Mouse (Mus musculus) adrenal gland, postnatal 4 days (tissue): ENCODE measurements at regions not wholly inside any gene's neighbourhood (a gene's known extent, or its start where the extent isn't known, plus 50 kb on each side); places are given as distances from the start of the nearest gene placed in this dataset.

Source experiments
- DNase-seq, 2 experiments: peaks; one replicate each; pipeline ENCODE4 v3.0.0; 2021 to 2022; ENCODE audit warnings: low spot score in 2 of 2, mixed read lengths in 2 of 2

DNA sequence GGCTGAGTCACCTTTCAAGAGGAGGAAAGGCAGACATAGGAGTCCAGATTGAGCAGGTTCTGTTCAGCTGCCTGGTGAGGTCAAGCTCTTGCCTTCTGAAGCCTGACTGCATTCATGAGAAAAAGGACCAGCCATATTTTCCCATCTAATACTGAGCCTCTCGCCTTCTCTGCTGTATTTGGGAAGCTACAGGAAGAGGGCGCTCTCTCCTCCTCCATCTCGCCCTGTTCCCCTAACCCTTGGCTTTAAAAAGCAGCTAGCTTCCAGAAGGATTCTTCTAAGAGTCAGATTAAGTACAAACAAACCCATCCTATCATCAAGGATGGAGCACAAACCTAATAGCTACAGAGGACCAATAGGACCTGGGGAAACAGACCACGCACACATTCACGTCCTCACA is 98.3 kb downstream of the Foxb1 start:
- no peak for DNase-seq

DNA sequence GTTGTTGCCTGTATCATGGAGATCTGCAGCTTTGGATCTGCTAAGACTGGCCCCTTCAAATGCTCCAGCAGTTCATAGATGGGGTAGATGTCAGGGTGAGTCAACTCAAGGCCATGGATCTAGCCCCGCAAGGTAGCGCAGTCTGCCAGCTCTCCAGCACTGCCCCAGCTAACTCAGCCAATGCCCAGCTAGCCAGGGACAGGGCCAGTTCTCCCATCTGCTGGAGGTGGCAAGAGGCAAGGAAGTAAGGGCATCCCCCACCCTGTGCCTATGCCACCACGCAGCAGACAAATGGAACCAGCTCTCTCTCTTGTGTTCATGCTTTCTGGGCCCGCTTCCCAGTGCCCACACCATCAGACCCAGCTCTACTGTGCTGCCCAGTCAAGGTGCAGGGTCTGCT is 102.5 kb downstream of the Foxb1 start:
- no peak for DNase-seq

DNA sequence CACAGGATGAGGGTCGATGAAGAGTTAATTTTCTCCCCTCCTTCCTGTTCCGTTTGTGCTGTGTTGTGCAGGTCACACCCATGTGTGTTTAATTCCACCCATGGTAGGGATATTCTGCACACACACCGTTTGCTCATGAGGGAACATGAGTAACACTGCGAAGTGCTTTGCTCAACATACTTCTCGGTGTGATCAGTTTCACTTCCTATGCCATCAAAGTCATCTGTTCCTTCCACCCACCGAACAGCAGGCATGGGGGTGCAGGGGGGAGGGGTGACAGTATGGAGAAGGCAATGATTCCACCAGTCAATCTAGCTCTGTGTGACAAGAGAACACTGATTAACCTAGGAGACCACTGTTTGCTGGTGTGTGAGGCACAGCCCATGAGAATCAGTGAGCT is 104.7 kb downstream of the Foxb1 start:
- DNase-seq = no peak

DNA sequence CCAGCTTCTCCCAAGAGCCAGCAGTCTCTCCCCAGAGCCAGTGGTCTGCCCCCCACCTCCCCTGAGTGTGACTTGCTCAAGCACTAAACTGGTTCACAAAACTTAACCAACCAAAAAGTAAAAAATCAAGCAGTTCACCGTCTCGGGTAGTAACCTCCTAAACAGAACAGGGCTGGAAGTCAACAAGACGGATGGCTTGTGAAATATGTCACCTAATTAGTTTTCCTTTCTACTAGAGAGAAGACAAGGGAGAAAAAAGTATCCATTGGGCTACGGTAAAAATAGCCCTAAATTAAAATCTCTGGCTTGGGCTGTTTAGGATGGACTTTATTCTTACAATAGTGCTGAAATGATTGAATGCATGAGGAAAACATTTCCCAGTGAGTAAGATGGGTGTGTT is 108.6 kb downstream of the Foxb1 start:
- no peak for DNase-seq

DNA sequence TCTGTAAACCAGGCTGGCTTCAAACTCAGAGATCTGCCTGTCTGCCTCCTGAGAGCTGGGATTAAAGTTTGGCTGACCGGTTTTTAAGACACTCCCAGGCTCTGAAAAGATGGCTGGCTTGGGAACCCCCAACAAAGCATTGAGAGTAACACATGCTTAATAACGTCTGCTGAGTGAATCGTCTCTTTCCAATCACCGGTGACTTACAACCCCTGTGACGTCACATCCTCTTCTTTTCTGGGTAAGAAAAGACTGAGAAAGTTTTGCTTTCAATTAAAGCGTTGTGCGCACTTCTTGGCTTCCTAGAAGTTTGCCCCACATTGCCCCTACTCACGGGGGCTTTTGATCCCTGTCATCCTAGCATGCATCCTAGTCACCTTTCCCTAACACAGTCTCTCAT is 109.1 kb downstream of the Foxb1 start:
- no peak for DNase-seq

DNA sequence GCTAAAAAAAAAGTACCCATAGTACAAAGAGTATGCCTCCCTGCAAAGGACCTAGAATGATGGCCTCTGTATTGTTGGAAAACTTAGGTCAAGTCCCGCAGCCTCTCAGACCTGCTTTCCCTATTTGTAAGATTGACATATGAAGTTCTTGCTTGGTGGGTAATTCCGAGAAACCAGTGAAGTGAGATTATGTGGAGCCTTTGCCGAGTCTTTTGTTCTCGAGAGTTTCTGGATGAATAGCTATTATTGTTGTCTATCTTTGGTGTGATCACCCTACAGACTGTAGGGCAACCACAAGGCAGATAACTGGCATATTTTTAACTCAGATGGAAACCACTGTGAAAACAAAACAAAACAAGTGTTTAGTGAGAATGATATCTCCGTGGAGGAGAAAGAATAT is 118.1 kb downstream of the Foxb1 start:
- no peak for DNase-seq

DNA sequence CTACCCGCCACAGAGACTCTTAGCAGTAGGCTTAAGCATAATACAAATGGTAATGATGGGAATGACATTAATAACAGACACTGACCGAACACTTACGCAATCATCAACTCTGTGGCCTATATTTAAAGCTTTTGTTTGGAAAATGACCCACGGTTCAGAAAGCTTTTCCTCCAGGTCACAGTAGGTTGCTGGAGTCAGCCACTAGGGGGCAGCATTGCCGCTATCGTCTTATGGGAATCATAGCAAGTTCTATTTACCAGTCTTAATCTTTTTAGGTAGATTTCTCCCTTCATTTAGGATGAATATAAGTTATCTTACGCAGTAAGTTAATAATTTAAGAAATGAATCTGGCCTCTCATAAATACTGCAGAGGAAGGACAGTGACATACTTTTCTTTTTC is 137.4 kb downstream of the Foxb1 start:
- DNase-seq = peak; percentile 52 to 69

DNA sequence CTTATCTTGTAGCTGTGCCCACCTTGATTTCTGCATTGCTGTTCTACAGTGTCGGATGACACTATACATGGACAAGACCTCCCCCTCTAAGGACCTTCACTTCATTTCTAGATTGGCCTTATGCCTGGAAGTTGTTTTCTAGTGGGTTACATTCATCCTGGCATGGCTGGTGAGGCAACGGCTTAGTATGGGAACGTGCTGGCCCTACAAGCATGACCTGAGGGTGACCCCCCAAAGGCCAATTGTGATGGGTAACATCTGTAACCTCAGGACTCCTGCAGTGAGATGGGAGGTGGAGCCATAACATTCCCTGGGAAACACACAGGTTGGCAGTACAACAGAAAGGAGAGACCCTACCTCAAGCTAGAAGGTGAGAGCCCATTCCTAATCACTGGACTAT is 139.7 kb downstream of the Foxb1 start:
- DNase-seq = no peak

DNA sequence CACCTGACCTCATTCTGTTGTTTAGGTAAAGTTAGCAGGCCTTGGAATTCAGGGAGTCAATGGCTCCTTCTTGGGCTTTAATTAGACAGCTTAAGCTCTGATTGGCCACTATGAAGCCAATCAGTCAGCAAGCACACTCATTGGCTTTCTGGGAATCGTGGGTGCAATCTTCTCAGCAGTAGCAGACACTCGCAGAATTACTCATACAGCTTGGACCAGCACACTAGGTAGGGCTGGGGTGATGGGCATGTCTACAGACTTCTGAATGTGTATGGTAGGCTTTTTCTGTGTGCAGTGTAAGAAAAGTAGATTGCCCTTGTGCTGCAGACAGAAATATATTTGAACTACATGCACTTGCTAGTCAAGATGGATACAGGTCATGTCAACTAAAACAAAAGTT is 143.4 kb downstream of the Foxb1 start:
- no peak for DNase-seq

DNA sequence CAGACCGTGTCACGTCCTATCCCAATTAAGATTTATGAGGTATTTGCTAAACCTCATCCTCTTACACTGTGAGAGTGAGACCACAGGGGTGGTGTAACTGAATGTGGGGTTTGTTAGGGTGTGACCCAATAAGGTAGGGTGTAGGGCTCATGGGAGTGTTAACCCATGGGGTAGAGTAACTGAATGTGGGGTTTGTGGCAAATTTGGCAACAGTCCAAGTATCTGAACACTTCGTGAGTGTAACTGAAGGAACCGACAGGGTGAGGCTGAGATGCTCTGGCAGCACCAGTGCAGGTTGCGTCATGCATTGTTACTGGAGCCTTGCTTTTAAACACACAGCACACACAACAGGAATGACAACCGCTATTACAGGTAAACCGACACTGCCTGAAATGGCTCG is 144.1 kb downstream of the Anxa2 start:
- DNase-seq = no peak

DNA sequence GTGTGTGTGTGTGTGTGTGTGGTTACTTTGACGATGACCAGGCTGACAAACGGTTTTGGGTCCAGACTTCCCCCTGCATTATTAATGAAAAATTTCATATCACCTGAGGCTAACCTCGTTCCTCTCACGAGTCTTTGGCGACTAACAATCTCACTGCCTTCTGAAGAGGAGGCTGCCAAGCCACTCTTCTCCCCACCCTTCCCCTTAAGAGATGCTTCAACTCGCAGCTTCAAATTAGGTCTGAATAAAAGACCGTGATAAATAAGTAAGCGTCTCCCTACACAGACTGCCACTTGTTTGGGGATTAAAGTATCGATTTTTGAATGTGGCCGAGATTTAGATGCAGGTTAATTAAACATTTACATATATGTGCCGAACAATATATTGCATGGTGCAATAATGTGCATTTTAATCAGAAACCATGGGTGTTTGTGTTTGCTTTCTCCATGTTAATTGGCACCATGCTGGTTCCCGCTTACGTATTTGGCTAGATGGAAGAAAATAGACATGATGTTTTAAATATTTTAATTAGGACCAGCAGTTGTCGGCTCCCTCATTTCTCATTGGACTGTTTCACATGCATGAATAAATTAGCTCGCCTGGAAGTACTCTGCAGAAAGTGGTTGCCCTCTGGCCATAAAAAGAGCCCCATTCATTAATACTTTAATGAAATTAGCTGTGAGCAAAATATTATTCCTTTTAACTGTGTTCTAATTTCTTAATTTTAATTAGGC is 139.1 kb downstream of the Anxa2 start:
- DNase-seq = no peak

DNA sequence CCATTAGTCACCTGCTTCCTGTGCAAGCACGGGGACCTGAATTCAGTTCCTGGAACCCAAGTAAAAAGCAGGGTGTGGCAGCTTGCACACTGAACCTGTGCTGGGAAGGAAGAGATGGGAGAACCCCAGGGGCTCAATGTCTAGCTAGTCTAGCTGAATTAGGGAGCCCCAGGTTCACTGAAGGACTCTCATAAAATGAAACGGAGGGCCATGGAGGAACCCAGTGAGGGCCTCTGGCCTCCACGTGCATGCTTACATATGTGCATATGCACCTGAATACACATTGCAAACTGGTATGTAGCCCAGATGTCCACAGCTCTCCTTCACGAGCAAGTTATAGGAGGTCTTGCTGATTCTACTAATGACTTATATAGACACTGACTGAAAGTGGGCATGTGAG is 135.4 kb downstream of the Anxa2 start:
- no peak for DNase-seq

DNA sequence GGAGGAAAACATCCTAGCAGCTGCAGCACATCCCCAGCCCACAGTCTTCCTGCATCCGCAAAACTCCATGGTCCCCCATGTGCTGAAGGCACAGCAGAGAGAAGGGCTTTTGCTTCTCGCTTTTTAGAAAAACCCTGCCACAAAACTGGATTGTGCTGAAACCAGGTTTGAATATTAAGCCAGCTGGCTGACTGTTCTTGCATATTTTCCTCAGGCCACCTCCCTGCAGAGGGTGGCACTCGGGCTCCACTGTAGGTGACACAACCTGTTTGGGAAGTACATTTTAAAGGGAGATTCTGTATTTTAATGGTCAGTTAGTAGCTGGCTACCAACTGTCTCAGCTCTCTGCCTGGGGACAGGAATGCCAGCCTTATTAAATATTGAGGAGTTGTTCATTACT is 133.7 kb downstream of the Anxa2 start:
- no peak for DNase-seq

DNA sequence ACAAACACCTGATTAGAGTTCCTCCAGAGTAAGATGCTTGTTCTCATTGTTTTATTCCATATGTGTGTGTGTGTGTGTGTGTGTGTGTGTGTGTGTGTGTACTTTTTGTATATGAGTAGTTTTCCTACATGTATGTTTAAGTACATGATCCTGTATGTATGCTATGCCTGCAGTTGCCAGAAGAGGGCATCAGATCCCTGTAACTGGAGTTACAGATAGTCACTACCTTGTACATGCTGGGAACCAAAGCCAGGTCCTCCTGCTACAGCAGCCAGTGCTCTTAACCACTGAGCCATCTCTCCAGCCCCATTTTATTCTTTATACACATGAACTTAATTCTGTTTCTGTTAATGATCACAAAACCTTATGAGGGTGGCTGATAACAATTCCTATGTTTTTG is 127.8 kb downstream of the Anxa2 start:
- DNase-seq = no peak

DNA sequence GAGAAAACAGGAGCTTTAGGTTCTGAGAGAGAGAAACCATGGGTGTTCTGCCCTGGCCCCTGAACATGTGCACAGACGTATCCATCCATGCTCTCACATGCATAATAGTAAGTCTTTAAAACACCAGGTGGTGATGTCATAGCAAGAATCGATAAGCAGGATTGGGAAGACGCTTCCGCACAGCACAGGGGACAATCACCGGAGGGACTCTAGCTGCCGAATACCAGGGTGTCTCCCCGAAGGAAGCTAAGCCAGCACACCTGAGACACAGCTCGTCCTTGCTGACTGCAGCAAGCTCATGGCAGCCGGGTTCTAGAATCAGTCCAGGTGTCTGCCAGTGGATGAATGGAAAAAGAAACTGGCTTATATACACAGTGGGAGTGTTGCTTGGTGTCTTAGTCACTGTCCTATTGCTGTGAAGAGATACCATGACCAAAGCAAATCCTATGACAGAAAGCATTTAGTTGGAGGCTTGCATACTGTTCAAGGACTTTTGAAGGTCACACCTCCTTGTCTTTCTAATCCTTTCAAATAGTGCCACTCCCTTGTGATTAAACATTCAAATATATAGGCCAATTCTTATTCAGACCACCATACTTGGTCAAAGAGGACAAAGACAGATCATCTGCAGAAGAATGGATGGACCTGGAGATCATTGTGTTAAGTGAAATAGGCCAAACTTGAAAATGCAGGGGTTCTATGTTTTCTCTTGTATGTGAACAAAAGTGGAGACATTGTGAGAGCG is 124.4 kb downstream of the Anxa2 start:
- DNase-seq = no peak

DNA sequence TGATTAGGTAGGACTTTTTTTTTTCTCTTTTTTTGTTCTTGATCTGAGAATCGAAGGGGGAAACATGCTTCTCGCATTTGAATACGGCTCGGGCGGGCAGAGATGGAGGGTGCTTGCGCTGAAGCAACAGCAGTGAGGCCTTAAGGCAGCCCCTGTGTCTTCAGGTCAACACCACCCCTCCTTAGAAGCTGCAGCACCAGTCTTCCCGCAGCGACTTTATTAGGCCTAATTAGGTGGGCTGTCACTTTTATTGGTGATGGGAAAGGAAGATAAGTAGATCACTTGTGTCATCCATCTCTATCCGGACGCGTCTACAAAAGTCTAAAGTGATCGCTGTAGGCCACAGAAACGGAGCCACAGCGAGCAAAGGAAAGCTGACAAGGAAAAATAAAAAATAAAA is 122.0 kb downstream of the Anxa2 start:
- no peak for DNase-seq

DNA sequence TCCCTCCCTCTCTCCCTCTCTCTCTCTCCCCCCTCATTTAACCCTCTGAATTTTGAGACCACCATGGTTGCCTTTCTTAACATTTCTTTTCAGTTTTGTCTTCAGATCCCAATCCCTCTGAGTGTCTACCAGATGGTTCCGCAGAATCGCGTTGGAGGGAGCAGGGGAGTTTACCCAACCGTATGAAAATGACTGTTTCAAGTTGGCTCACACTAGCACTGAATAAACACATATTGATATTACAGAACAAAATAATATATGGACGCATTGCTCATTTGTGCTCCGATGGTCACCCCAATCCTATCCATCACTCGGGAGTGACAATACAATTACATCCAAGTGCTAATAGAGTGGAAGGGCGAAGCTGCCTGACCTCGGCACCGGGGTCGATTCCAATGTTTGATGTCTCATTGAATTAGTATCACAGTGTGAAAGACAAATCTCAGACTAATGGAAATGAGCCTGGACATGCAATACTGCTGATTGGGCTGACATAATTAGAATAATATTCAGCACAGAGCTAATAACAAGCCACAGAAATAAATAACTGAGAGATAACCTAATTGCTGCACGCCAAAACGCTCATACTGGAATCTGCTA is 115.3 kb downstream of the Anxa2 start:
- DNase-seq = no peak

DNA sequence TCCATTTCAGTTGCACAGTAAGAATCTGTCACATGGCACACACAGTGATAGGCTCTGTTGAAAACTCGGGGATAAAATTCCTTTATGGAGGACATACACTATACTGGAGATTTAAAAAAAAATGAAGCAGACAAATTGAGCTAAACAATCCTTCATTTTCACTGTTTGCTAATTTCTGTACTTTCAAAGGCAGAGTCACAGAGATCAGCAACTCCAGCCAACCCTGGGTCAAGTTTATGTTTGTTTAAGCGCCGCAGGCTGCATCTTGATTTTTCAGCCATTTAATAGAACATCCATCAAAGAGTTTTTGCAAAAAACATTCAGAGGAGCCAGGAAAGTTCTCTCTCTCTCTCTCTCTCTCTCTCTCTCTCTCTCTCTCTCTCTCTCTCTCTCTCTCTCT is 114.8 kb downstream of the Anxa2 start:
- no peak for DNase-seq

DNA sequence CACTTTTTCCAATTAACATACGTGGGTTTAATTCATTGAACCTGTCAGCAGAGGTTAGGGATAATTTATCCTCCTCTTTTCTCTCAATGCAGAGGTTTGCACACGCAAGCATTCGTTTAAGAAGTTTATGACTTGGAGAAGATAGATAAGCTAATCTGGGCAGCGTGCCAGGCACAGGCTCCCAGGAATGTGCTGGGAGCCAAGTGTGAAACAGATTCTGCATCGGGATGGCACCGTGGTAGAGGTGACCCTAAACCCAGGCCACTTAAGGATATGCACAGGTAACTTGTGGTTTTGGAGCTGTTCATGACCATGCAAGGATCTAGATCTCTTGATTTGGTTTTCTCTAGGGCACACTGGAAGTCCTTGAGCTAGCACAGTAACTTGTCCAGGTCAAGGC is 113.6 kb downstream of the Anxa2 start:
- DNase-seq = no peak

DNA sequence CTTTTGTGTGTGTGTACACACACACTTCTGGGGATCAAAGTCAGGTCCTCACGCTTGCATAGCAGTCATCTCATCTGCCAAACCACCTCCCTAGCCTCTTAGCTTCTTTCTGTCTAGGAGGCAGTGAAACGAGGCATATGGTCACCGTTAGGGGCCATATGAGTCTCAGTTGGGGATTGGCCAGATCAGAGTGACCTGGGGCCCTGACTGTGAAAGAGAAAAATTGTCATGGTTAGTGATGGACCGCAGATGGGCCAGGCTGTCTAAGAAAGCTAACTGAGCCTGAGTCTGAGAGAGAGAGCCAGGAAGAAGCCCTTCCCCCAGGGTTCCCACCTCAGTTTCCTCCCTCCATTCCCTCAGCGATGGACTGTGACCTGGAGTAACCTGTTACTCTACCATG is 89.8 kb downstream of the Anxa2 start:
- no peak for DNase-seq
